Comparison of ENCODE assay signal across 14 mouse cellular contexts in the genomic region with DNA sequence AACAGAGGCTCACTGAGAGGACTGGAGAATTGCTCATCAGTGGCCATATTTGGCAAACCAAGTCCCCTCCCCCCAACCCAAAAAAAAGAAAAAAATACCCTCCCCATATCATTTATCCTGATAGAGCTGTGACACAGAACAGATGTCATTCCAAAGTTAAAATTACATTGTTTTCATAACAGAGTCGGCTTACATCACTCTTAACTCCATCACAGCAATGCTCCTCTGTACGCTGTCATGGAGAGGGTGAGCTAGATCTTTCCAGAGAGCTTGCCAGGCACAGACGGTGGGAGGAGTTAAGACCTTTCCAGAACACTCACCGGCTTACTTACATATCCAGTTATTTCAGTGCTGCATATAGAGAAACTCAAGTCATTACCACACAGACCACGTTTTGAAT. TPM values are rescaled to one million over a fixed set of nuclear protein-coding genes. Genes with fewer than 3 reads are reported as not detected.
DNase-seq lines count a peak whose midpoint lies in the region; ATAC-seq and TF ChIP-seq lines count a peak whose summit lies in the region.
"Had no signal": no experiment of that assay in that cellular context is flagged by ENCODE, and none has a peak within 500 bp of the region (broad histone marks: within the 10 kb centered on the region; RNA-seq: fewer than 3 reads in every experiment).

No protein-coding gene starts in this region.

- peak; percentile 53 for ATAC-seq in frontal cortex, adult (ENCODE audit: low TSS enrichment)
- ATAC-seq in heart, postnatal 0 days (ENCODE audit: insufficient read depth, low read depth): peak; percentile 86
- ATAC-seq: forebrain, embryonic 16.5 days; liver, postnatal 0 days had no signal

- 7% methylated on average over 5 of the region's 5 CpGs for WGBS in heart, postnatal 0 days
- WGBS in thymus, adult 2 months: 91% methylated on average over 5 of the region's 5 CpGs

- 0 out of 2 replicates have a peak, but pooled peaks cover 3% of the 10 kb centered on the region for H3K36me3 ChIP-seq in heart, postnatal 0 days (replicated peaks; ENCODE audit: control insufficient read depth, insufficient read depth, low read length)
- H3K36me3 ChIP-seq in thymus, adult 2 months (ENCODE audit: control insufficient read depth, insufficient read depth, low read length): no peaks in the 10 kb centered on the region

- H3K9ac ChIP-seq in heart, postnatal 0 days (replicated peaks; ENCODE audit: low read depth, low read length): no peak overlapping the region
- H3K9ac ChIP-seq: hindbrain, embryonic 14.5 days; liver, postnatal 0 days had no signal

- DNase-seq in frontal cortex, postnatal 10 days (ENCODE audit: low spot score in 2 of 2): no peak
- peak; percentile 41 for DNase-seq in brain, adult 2 months (ENCODE audit: low read depth, low spot score)
- peak; percentile 86 for DNase-seq in heart, postnatal 0 days (ENCODE audit: low spot score)
- peak; percentile 40 for DNase-seq in lung, postnatal 14 days
- DNase-seq in liver: no peak
- no peak for DNase-seq in layer of hippocampus, adult 8-10 months (ENCODE audit: low spot score in 2 of 2)
- DNase-seq in thymus, adult 2 months: no peak
- DNase-seq: B cell, adult 2 months; liver, postnatal 0 days had no signal

- peak; percentile 67; the same call in 1 of the 2 replicates for TF ChIP-seq EP300 in heart, postnatal 0 days (IDR thresholded peaks at IDR 0.05; ENCODE audit: low read depth)

- TF ChIP-seq POLR2A in thymus, adult 2 months (IDR thresholded peaks at IDR 0.05; ENCODE audit: control insufficient read depth, extremely low read depth, insufficient read depth, low read length, poor library complexity): no peak

- H3K9me3 ChIP-seq in heart, postnatal 0 days (replicated peaks; ENCODE audit: control insufficient read depth, low read length): no peaks in the 10 kb centered on the region

- TF ChIP-seq CTCF in heart, postnatal 0 days (IDR thresholded peaks at IDR 0.05; ENCODE audit: low read depth): no peak
- no peak for TF ChIP-seq CTCF in thymus, adult 2 months (IDR thresholded peaks at IDR 0.05; ENCODE audit: borderline replicate concordance, control insufficient read depth, extremely low read depth, insufficient read depth, low read length, poor library complexity)

- no peak overlapping the region for H3K4me2 ChIP-seq in heart, postnatal 0 days (ENCODE audit: low read depth, low read length)
- H3K4me2 ChIP-seq: hindbrain, embryonic 14.5 days had no signal

- no peak overlapping the region for H3K4me3 ChIP-seq in heart, postnatal 0 days (ENCODE audit: low read depth, low read length)
- no peak overlapping the region for H3K4me3 ChIP-seq in thymus, adult 2 months (ENCODE audit: control insufficient read depth, insufficient read depth, low read length)

- no peaks in the 10 kb centered on the region for H3K27me3 ChIP-seq in heart, postnatal 0 days (ENCODE audit: control insufficient read depth, insufficient read depth, low read length)
- H3K27me3 ChIP-seq in thymus, adult 2 months (ENCODE audit: control insufficient read depth, insufficient read depth, low read length): no peaks in the 10 kb centered on the region

- 0 out of 2 replicates have a peak, but pooled peaks cover 6% of the 10 kb centered on the region for H3K4me1 ChIP-seq in heart, postnatal 0 days (ENCODE audit: control insufficient read depth, insufficient read depth)
- no peaks in the 10 kb centered on the region for H3K4me1 ChIP-seq in thymus, adult 2 months (replicated peaks; ENCODE audit: control insufficient read depth, insufficient read depth, low read length)

- peak overlapping the region; percentile 70 for H3K27ac ChIP-seq in heart, postnatal 0 days (ENCODE audit: low read depth)
- H3K27ac ChIP-seq in thymus, adult 2 months (ENCODE audit: control insufficient read depth, insufficient read depth, low read length): no peak overlapping the region
- H3K27ac ChIP-seq: hindbrain, embryonic 14.5 days had no signal

RNA-seq across cellular contexts. Expression of gene Gm11096, which starts 27.4 kb away (rescaled TPM):
- total RNA-seq in heart, postnatal 0 days (2014; rRNA removed; ENCODE audit: low replicate concordance): not detected in 2 replicates
- not detected in 2 replicates for polyA plus RNA-seq in heart, postnatal 0 days (2015; fragmentation: Nextera tagmentation; extraction: Ambion mirVana)
- not detected for total RNA-seq in layer of hippocampus, adult 8-10 months (2022)
- not detected in 2 replicates for polyA plus RNA-seq in thymus, adult 2 months (2012; rRNA removed)
- total RNA-seq: layer of hippocampus, postnatal 25 days had no signal
- polyA plus RNA-seq: cortical plate, adult 2 months; forebrain, embryonic 16.5 days; hindbrain, embryonic 14.5 days; liver, postnatal 0 days had no signal

Comparison
In these comparisons a context has a peak if more than half of its experiments do, and no peak if none do; other contexts are left out.
1. DNase-seq: peak in brain, adult 2 months (single experiment), heart, postnatal 0 days (single experiment) and lung, postnatal 14 days (single experiment); none in frontal cortex, postnatal 10 days (0 of 2), liver (single experiment), layer of hippocampus, adult 8-10 months (0 of 2) and thymus, adult 2 months (single experiment).